Mouse (Mus musculus) E14TG2a.4 (cell line): ENCODE results near the gene Lef1.

Experiments
- H3K27me3 ChIP-seq: 2 replicates; pipeline ENCODE4 v1.6.1; 2014; ENCODE audit warnings: low read length, control low read depth; ENCODE audit not compliant: insufficient read depth
- H3K36me3 ChIP-seq: 2 replicates; pipeline ENCODE4 v1.6.1; 2014; ENCODE audit warnings: low read length, control low read depth; ENCODE audit not compliant: insufficient read depth
- H3K4me1 ChIP-seq: replicated peaks from 2 replicates; pipeline ENCODE4 v1.6.1; 2014; ENCODE audit warnings: low read depth, low read length, control low read depth
- H3K4me3 ChIP-seq: replicated peaks from 2 replicates; pipeline ENCODE4 v1.5.1; 2014; ENCODE audit warnings: mild to moderate bottlenecking, low read length
- H3K9me3 ChIP-seq: 2 replicates; pipeline ENCODE4 v1.6.1; 2014; ENCODE audit warnings: low read length, control low read depth
- CTCF ChIP-seq: conservative IDR thresholded peaks from 2 replicates; pipeline ENCODE4 v1.5.1; 2014; ENCODE audit warnings: low read length
- NANOG ChIP-seq: IDR thresholded peaks from 2 replicates; pipeline ENCODE4 v1.6.1; 2014; ENCODE audit warnings: borderline replicate concordance, low read length, mixed read lengths
- POU5F1 ChIP-seq: IDR thresholded peaks from 2 replicates; pipeline ENCODE4 v1.6.1; 2014; ENCODE audit warnings: low read length, borderline replicate concordance

Lef1 gene

GRCm38 (mm10) chr3:131105362-131105761, 4.9 kb upstream of the Lef1 start:
- Histone ChIP-seq H3K9me3 (no peaks in the 10 kb centered on the region), H3K36me3 (no peaks in the 10 kb centered on the region), H3K4me1 (peaks cover 80% of the 10 kb centered on the region), H3K27me3 (peaks cover 51% of the 10 kb centered on the region), H3K4me3 (peak overlapping the region; percentile 77)
- no peak for TF ChIP-seq POU5F1
- TF ChIP-seq NANOG: no peak
- TF ChIP-seq CTCF: no peak

GRCm38 (mm10) chr3:131105940-131106401, 4.3 kb upstream of the Lef1 start:
- H3K9me3 ChIP-seq: no peaks in the 10 kb centered on the region
- H3K4me1 ChIP-seq: peaks cover 78% of the 10 kb centered on the region
- H3K4me3 ChIP-seq: peak overlapping the region; percentile 77
- no peak for TF ChIP-seq NANOG
- H3K27me3 ChIP-seq: peaks cover 56% of the 10 kb centered on the region
- no peaks in the 10 kb centered on the region for H3K36me3 ChIP-seq

- H3K9me3 ChIP-seq: no peaks in the 10 kb centered on the region
- TF ChIP-seq CTCF (no peak), POU5F1 (no peak), NANOG (no peak)
These were observed 3.6 kb upstream of the Lef1 start for GRCm38 (mm10) chr3:131106451-131107291.

GRCm38 (mm10) chr3:131107301-131108093, 2.8 kb upstream of the Lef1 start:
- no peaks in the 10 kb centered on the region for H3K36me3 ChIP-seq
- TF ChIP-seq NANOG (no peak), CTCF (no peak), POU5F1 (no peak)
- H3K4me1 ChIP-seq: peaks cover 70% of the 10 kb centered on the region
- H3K9me3 ChIP-seq: no peaks in the 10 kb centered on the region
- H3K4me3 ChIP-seq: peak overlapping the region; percentile 77
- H3K27me3 ChIP-seq: peaks cover 72% of the 10 kb centered on the region

More at GRCm38 (mm10) chr3:131106451-131107291, 3.6 kb upstream of the Lef1 start:
- Histone ChIP-seq H3K27me3 (peaks cover 63% of the 10 kb centered on the region), H3K4me1 (peaks cover 73% of the 10 kb centered on the region), H3K36me3 (no peaks in the 10 kb centered on the region), H3K4me3 (peak overlapping the region; percentile 77)

- Histone ChIP-seq H3K27me3 (peaks cover 78% of the 10 kb centered on the region), H3K36me3 (no peaks in the 10 kb centered on the region), H3K4me1 (peaks cover 70% of the 10 kb centered on the region), H3K4me3 (peak overlapping the region; percentile 77), H3K9me3 (no peaks in the 10 kb centered on the region)
- TF ChIP-seq NANOG (no peak), CTCF (no peak), POU5F1 (no peak)
These were observed 2.1 kb upstream of the Lef1 start for GRCm38 (mm10) chr3:131108094-131108653.

- TF ChIP-seq POU5F1: no peak
- no peak for TF ChIP-seq NANOG
- no peak for TF ChIP-seq CTCF
- peaks cover 69% of the 10 kb centered on the region for H3K4me1 ChIP-seq
- peak overlapping the region; percentile 35; the same call in 1 of the 2 replicates for H3K4me3 ChIP-seq
- H3K9me3 ChIP-seq: no peaks in the 10 kb centered on the region
- peaks cover 79% of the 10 kb centered on the region for H3K27me3 ChIP-seq
- H3K36me3 ChIP-seq: peaks cover 6% of the 10 kb centered on the region
These were observed 1.1 kb upstream of the Lef1 start for GRCm38 (mm10) chr3:131109066-131109685.

GRCm38 (mm10) chr3:131109686-131110070, 593 bp upstream of the Lef1 start:
- H3K4me3 ChIP-seq: peak overlapping the region; percentile 35; the same call in 1 of the 2 replicates
- TF ChIP-seq POU5F1: no peak
- no peak for TF ChIP-seq CTCF
- TF ChIP-seq NANOG: no peak

More at GRCm38 (mm10) chr3:131109686-131110070, 593 bp upstream of the Lef1 start:
- peaks cover 69% of the 10 kb centered on the region for H3K4me1 ChIP-seq
- peaks cover 11% of the 10 kb centered on the region for H3K36me3 ChIP-seq
- peaks cover 77% of the 10 kb centered on the region for H3K27me3 ChIP-seq
- no peaks in the 10 kb centered on the region for H3K9me3 ChIP-seq
